Mouse (Mus musculus): ENCODE measurements at regions not wholly inside any gene's neighbourhood (a gene's known extent, or its start where the extent isn't known, plus 50 kb on each side); places are given as distances from the start of the nearest gene placed in this dataset.

GRCm38 (mm10) chr1:51531360-51531759 lies 53.1 kb upstream of the Nabp1 start:
- no peak for DNase-seq (ENCODE audit: low spot score)

- no peak for DNase-seq (ENCODE audit: low spot score)
Observed at GRCm38 (mm10) chr1:51530191-51530926, 52.1 kb upstream of the Nabp1 start.

- DNase-seq (ENCODE audit: low spot score) = no peak
Observed at GRCm38 (mm10) chr1:51529653-51530052, 51.4 kb upstream of the Nabp1 start.

- DNase-seq (ENCODE audit: low spot score) = no peak
Observed at GRCm38 (mm10) chr1:51528671-51529070, 50.4 kb upstream of the Nabp1 start.

Data from layer of hippocampus, adult 11-12 months (tissue).